Mouse (Mus musculus) neural tube, embryonic 11.5 days (tissue): ENCODE measurements around the gene Wif1. TPM values are rescaled to one million over a fixed set of nuclear protein-coding genes. Genes with fewer than 3 reads are reported as not detected.
A peak's percentile ranks its signal among the peaks of the same experiment; 100 is the strongest.

Experiments
- ATAC-seq: fragments of 200-750 bp; cut with Nextera tagmentation; 2 replicates; pipeline ENCODE4 v1.8.0; 2017; ENCODE audit warnings: moderate number of reproducible peaks, mild to moderate bottlenecking, moderate TSS enrichment, moderate library complexity; ENCODE audit not compliant: insufficient read depth, low FRiP score, low TSS enrichment
- DNase-seq: peaks from one replicate; pipeline ENCODE4 v3.0.0-alpha.2; 2015; ENCODE audit warnings: low spot score
- H3K27ac ChIP-seq: fragments of 300-500 bp; sonication (generic); 2 replicates; pipeline ENCODE4 v1.5.1; 2014; ENCODE audit warnings: low read depth, mild to moderate bottlenecking, low read length
- H3K27me3 ChIP-seq: fragments of 300-500 bp; sonication (generic); 2 replicates; pipeline ENCODE4 v1.6.1; 2014; ENCODE audit warnings: mild to moderate bottlenecking, low read length, mixed read lengths; ENCODE audit not compliant: control insufficient read depth, insufficient read depth
- H3K36me3 ChIP-seq: fragments of 300-500 bp; sonication (generic); 2 replicates; pipeline ENCODE4 v1.6.1; 2014; ENCODE audit warnings: mild to moderate bottlenecking, low read length, moderate library complexity, mixed read lengths; ENCODE audit not compliant: control insufficient read depth, insufficient read depth
- H3K4me1 ChIP-seq: fragments of 300-500 bp; sonication (generic); 2 replicates; pipeline ENCODE4 v1.6.1; 2014; ENCODE audit warnings: low read length, mixed read lengths; ENCODE audit not compliant: control insufficient read depth, insufficient read depth
- H3K4me2 ChIP-seq: fragments of 300-500 bp; sonication (generic); 2 replicates; pipeline ENCODE4 v1.6.1; 2014; ENCODE audit warnings: low read depth, mild to moderate bottlenecking, moderate library complexity
- H3K4me3 ChIP-seq: fragments of 300-500 bp; sonication (generic); 2 replicates; pipeline ENCODE4 v1.5.1; 2014; ENCODE audit warnings: low read depth, low read length
- H3K9ac ChIP-seq: fragments of 300-500 bp; sonication (generic); 2 replicates; pipeline ENCODE4 v1.6.1; 2014; ENCODE audit warnings: mild to moderate bottlenecking, low read length
- H3K9me3 ChIP-seq: fragments of 300-500 bp; sonication (generic); 2 replicates; pipeline ENCODE4 v1.6.1; 2016; ENCODE audit warnings: low read length; ENCODE audit not compliant: control insufficient read depth
- WGBS: fragments of 180-500 bp; shearing (Covaris S2); extraction: QIAGEN DNeasy Blood & Tissue Kit; methylation state at CpG from one replicate; pipeline ENCODE4 v1.1.7; 2014; 5-methylcytosine and 5-hydroxymethylcytosine counted together
- polyA plus RNA-seq: library from polyadenylated mRNA; unstranded; fragments of >200 nt; fragmentation: Nextera tagmentation; extraction: Ambion mirVana; gene quantifications from 2 replicates; pipeline ENCODE4 v1.2.1, GENCODE M21; 2014

The Wif1 gene
- polyA plus RNA-seq, result 8.5 and 9.7 TPM in 2 replicates

- Histone ChIP-seq H3K36me3 (no peaks in the 10 kb centered on the region), H3K4me1 (no peaks in the 10 kb centered on the region), H3K9me3 (no peaks in the 10 kb centered on the region), H3K9ac (peak within 1 kb of the TSS; percentile 40), H3K27ac (no peak within 1 kb of the TSS), H3K27me3 (peaks cover 4% of the 10 kb centered on the region), H3K4me3 (peak within 1 kb of the TSS; percentile 47), H3K4me2 (peak within 1 kb of the TSS; percentile 87)
- ATAC-seq (peak; percentile 90), DNase-seq (peak; percentile 86)
- WGBS, result under 1% methylated on average over 48 of the region's 49 CpGs
Observed at GRCm38 (mm10) chr10:121033826-121034568, at the start of gene Wif1. Gene Wif1 (plus strand): TSS chr10:121033960.

- no peak overlapping the region for H3K9ac ChIP-seq
- H3K4me3 ChIP-seq, result no peak overlapping the region
- no peak overlapping the region for H3K27ac ChIP-seq
- no peaks in the 10 kb centered on the region for H3K27me3 ChIP-seq
- 85% methylated on average over 2 of the region's 2 CpGs for WGBS
- no peaks in the 10 kb centered on the region for H3K4me1 ChIP-seq
- ATAC-seq (no peak), DNase-seq (no peak)
- no peaks in the 10 kb centered on the region for H3K36me3 ChIP-seq
- H3K4me2 ChIP-seq, result no peak overlapping the region
- H3K9me3 ChIP-seq, result no peaks in the 10 kb centered on the region
Observed at GRCm38 (mm10) chr10:121002135-121002534, 31.6 kb upstream of the Wif1 start.

GRCm38 (mm10) chr10:121011496-121011895, 22.3 kb upstream of the Wif1 start:
- DNase-seq, result no peak

GRCm38 (mm10) chr10:121016291-121016690, 17.5 kb upstream of the Wif1 start:
- no peaks in the 10 kb centered on the region for H3K27me3 ChIP-seq
- no peaks in the 10 kb centered on the region for H3K9me3 ChIP-seq
- ATAC-seq (no peak), DNase-seq (no peak)
- no peak overlapping the region for H3K4me3 ChIP-seq
- H3K4me2 ChIP-seq, result no peak overlapping the region
- no peak overlapping the region for H3K27ac ChIP-seq
- H3K36me3 ChIP-seq, result no peaks in the 10 kb centered on the region
- H3K4me1 ChIP-seq, result 0 out of 2 replicates have a peak, but pooled peaks cover 3% of the 10 kb centered on the region
- WGBS, result 88% methylated on average over 8 of the region's 8 CpGs
- H3K9ac ChIP-seq, result no peak overlapping the region

More at GRCm38 (mm10) chr10:121011496-121011895, 22.3 kb upstream of the Wif1 start:
- Histone ChIP-seq H3K27me3 (no peaks in the 10 kb centered on the region), H3K27ac (no peak overlapping the region), H3K4me1 (no peaks in the 10 kb centered on the region), H3K9me3 (no peaks in the 10 kb centered on the region), H3K4me2 (no peak overlapping the region), H3K4me3 (no peak overlapping the region), H3K9ac (no peak overlapping the region), H3K36me3 (no peaks in the 10 kb centered on the region)
- 80% methylated on average over 4 of the region's 4 CpGs for WGBS
- ATAC-seq, result no peak

GRCm38 (mm10) chr10:121016711-121017503, 16.9 kb upstream of the Wif1 start:
- Histone ChIP-seq H3K27ac (no peak overlapping the region), H3K27me3 (no peaks in the 10 kb centered on the region), H3K9me3 (no peaks in the 10 kb centered on the region), H3K9ac (no peak overlapping the region), H3K4me1 (0 out of 2 replicates have a peak, but pooled peaks cover 3% of the 10 kb centered on the region), H3K4me2 (no peak overlapping the region), H3K36me3 (no peaks in the 10 kb centered on the region), H3K4me3 (no peak overlapping the region)
- ATAC-seq, result no peak
- DNase-seq, result peak; percentile 41
- WGBS, result 27% methylated on average over 18 of the region's 18 CpGs

GRCm38 (mm10) chr10:121022951-121023350, 10.8 kb upstream of the Wif1 start:
- Histone ChIP-seq H3K27me3 (no peaks in the 10 kb centered on the region), H3K27ac (no peak overlapping the region), H3K9me3 (no peaks in the 10 kb centered on the region), H3K4me3 (no peak overlapping the region), H3K9ac (no peak overlapping the region), H3K4me1 (no peaks in the 10 kb centered on the region), H3K36me3 (no peaks in the 10 kb centered on the region), H3K4me2 (no peak overlapping the region)
- no peak for DNase-seq
- WGBS, result 49% methylated on average over 5 of the region's 5 CpGs
- no peak for ATAC-seq

GRCm38 (mm10) chr10:121031802-121032201, 2.0 kb upstream of the Wif1 start:
- Histone ChIP-seq H3K9ac (no peak overlapping the region), H3K4me1 (no peaks in the 10 kb centered on the region), H3K27ac (no peak overlapping the region), H3K36me3 (no peaks in the 10 kb centered on the region), H3K4me2 (no peak overlapping the region), H3K4me3 (no peak overlapping the region), H3K27me3 (peaks cover 4% of the 10 kb centered on the region), H3K9me3 (no peaks in the 10 kb centered on the region)
- no peak for ATAC-seq
- WGBS, result 16% methylated on average over 7 of the region's 7 CpGs
- DNase-seq, result peak; percentile 47

- Histone ChIP-seq H3K4me3 (peak overlapping the region; percentile 47), H3K27me3 (peaks cover 4% of the 10 kb centered on the region), H3K36me3 (no peaks in the 10 kb centered on the region), H3K9me3 (no peaks in the 10 kb centered on the region), H3K4me2 (peak overlapping the region; percentile 87), H3K4me1 (no peaks in the 10 kb centered on the region), H3K9ac (peak overlapping the region; percentile 40; the same call in 1 of the 2 replicates), H3K27ac (no peak overlapping the region)
- DNase-seq (peak; percentile 85), ATAC-seq (peak; percentile 82)
- under 1% methylated on average over 25 of the region's 25 CpGs for WGBS
Observed at GRCm38 (mm10) chr10:121033128-121033791, 500 bp upstream of the Wif1 start.
